Mouse (Mus musculus) midbrain, embryonic 15.5 days (tissue): ENCODE results near the gene Cmip. TPM values are rescaled to one million over a fixed set of nuclear protein-coding genes. Genes with fewer than 3 reads are reported as not detected.

Experiments used
- ATAC-seq: fragments of 200-750 bp; cut with Nextera tagmentation; replicated peaks from 2 replicates; pipeline ENCODE4 v1.8.0; 2017; ENCODE audit warnings: moderate TSS enrichment
- H3K27ac ChIP-seq: fragments of 300-500 bp; sonication (generic); 2 replicates; pipeline ENCODE4 v1.5.1; 2015; ENCODE audit warnings: mild to moderate bottlenecking, inconsistent platforms
- H3K27me3 ChIP-seq: fragments of 300-500 bp; sonication (generic); replicated peaks from 2 replicates; pipeline ENCODE4 v1.6.1; 2015; ENCODE audit warnings: inconsistent platforms
- H3K36me3 ChIP-seq: fragments of 300-500 bp; sonication (generic); replicated peaks from 2 replicates; pipeline ENCODE4 v1.6.1; 2015; ENCODE audit warnings: inconsistent platforms
- H3K4me1 ChIP-seq: fragments of 300-500 bp; sonication (generic); 2 replicates; pipeline ENCODE4 v1.6.1; 2015; ENCODE audit warnings: inconsistent platforms
- H3K4me2 ChIP-seq: fragments of 300-500 bp; sonication (generic); 2 replicates; pipeline ENCODE4 v1.6.1; 2015; ENCODE audit warnings: inconsistent platforms, mild to moderate bottlenecking, moderate library complexity
- H3K4me3 ChIP-seq: fragments of 300-500 bp; sonication (generic); 2 replicates; pipeline ENCODE4 v1.5.1; 2015; ENCODE audit warnings: mild to moderate bottlenecking, inconsistent platforms
- H3K9ac ChIP-seq: fragments of 300-500 bp; sonication (generic); 2 replicates; pipeline ENCODE4 v1.6.1; 2015; ENCODE audit warnings: mild to moderate bottlenecking, inconsistent platforms
- H3K9me3 ChIP-seq: fragments of 300-500 bp; sonication (generic); 2 replicates; pipeline ENCODE4 v1.6.1; 2016; ENCODE audit warnings: inconsistent platforms
- WGBS: fragments of 180-500 bp; shearing (Covaris S2); methylation state at CpG from one replicate; pipeline ENCODE4 v1.1.7; 2015; ENCODE audit warnings: mixed read lengths; 5-methylcytosine and 5-hydroxymethylcytosine counted together
- polyA plus RNA-seq: library from polyadenylated mRNA; unstranded; fragments of >200 nt; fragmentation: Nextera tagmentation; extraction: Ambion mirVana; gene quantifications from 2 replicates; pipeline ENCODE4 v1.2.1, GENCODE M21; 2015

Cmip gene
- polyA plus RNA-seq, 1 experiment from 2014 or later: 188 TPM

GRCm38 (mm10) chr8:117334748-117335393 lies 78.0 kb downstream of the Cmip start:
- H3K36me3 ChIP-seq: no peaks in the 10 kb centered on the region
- no peaks in the 10 kb centered on the region for H3K27me3 ChIP-seq
- no peak overlapping the region for H3K4me2 ChIP-seq
- 48% methylated on average over 14 of the region's 14 CpGs for WGBS
- H3K27ac ChIP-seq: peak overlapping the region; percentile 46; the same call in 1 of the 2 replicates
- H3K9me3 ChIP-seq: no peaks in the 10 kb centered on the region
- no peak overlapping the region; the same call in 1 of the 2 replicates for H3K9ac ChIP-seq
- ATAC-seq: peak; percentile 30; the same call in 1 of the 2 replicates
- H3K4me3 ChIP-seq: no peak overlapping the region
- peaks cover 54% of the 10 kb centered on the region for H3K4me1 ChIP-seq

- H3K4me2 ChIP-seq: no peak overlapping the region
- H3K4me1 ChIP-seq: peaks cover 56% of the 10 kb centered on the region
- H3K9ac ChIP-seq: no peak overlapping the region
- no peaks in the 10 kb centered on the region for H3K36me3 ChIP-seq
- H3K9me3 ChIP-seq: no peaks in the 10 kb centered on the region
- H3K27me3 ChIP-seq: no peaks in the 10 kb centered on the region
- 55% methylated on average over 8 of the region's 8 CpGs for WGBS
- no peak for ATAC-seq
- H3K4me3 ChIP-seq: no peak overlapping the region
- H3K27ac ChIP-seq: no peak overlapping the region
These were observed 78.6 kb downstream of the Cmip start for GRCm38 (mm10) chr8:117335423-117335822.

- no peaks in the 10 kb centered on the region for H3K27me3 ChIP-seq
- ATAC-seq: no peak
- H3K4me3 ChIP-seq: no peak overlapping the region
- peaks cover 52% of the 10 kb centered on the region for H3K4me1 ChIP-seq
- no peaks in the 10 kb centered on the region for H3K9me3 ChIP-seq
- H3K4me2 ChIP-seq: no peak overlapping the region
- WGBS: 86% methylated on average over 3 of the region's 3 CpGs
- no peak overlapping the region for H3K9ac ChIP-seq
- no peaks in the 10 kb centered on the region for H3K36me3 ChIP-seq
- no peak overlapping the region for H3K27ac ChIP-seq
These were observed 80.3 kb downstream of the Cmip start for GRCm38 (mm10) chr8:117337188-117337587.

GRCm38 (mm10) chr8:117338678-117339077 lies 81.8 kb downstream of the Cmip start:
- Histone ChIP-seq H3K9me3 (no peaks in the 10 kb centered on the region), H3K36me3 (no peaks in the 10 kb centered on the region), H3K4me3 (no peak overlapping the region), H3K27me3 (no peaks in the 10 kb centered on the region), H3K4me2 (no peak overlapping the region), H3K9ac (no peak overlapping the region), H3K27ac (no peak overlapping the region), H3K4me1 (peaks cover 52% of the 10 kb centered on the region)
- 70% methylated on average over 2 of the region's 2 CpGs for WGBS
- no peak for ATAC-seq

- no peak for ATAC-seq
These were observed 82.6 kb downstream of the Cmip start for GRCm38 (mm10) chr8:117339296-117339957.

GRCm38 (mm10) chr8:117339958-117340651 lies 83.2 kb downstream of the Cmip start:
- H3K4me1 ChIP-seq: peaks cover 40% of the 10 kb centered on the region

More at GRCm38 (mm10) chr8:117339296-117339957, 82.6 kb downstream of the Cmip start:
- no peaks in the 10 kb centered on the region for H3K36me3 ChIP-seq
- H3K9ac ChIP-seq: no peak overlapping the region
- H3K4me1 ChIP-seq: peaks cover 46% of the 10 kb centered on the region
- no peaks in the 10 kb centered on the region for H3K27me3 ChIP-seq
- H3K9me3 ChIP-seq: no peaks in the 10 kb centered on the region
- H3K27ac ChIP-seq: no peak overlapping the region
- H3K4me3 ChIP-seq: no peak overlapping the region
- 46% methylated on average over 19 of the region's 19 CpGs for WGBS
- no peak overlapping the region for H3K4me2 ChIP-seq

GRCm38 (mm10) chr8:117340800-117341199 lies 83.9 kb downstream of the Cmip start:
- WGBS: 94% methylated on average over 12 of the region's 12 CpGs
- no peak for ATAC-seq
- H3K4me1 ChIP-seq: peaks cover 33% of the 10 kb centered on the region

More at GRCm38 (mm10) chr8:117339958-117340651, 83.2 kb downstream of the Cmip start:
- no peak for ATAC-seq
- no peak overlapping the region for H3K9ac ChIP-seq
- no peaks in the 10 kb centered on the region for H3K9me3 ChIP-seq
- H3K27ac ChIP-seq: no peak overlapping the region
- H3K4me2 ChIP-seq: no peak overlapping the region
- 52% methylated on average over 9 of the region's 12 CpGs for WGBS
- H3K36me3 ChIP-seq: no peaks in the 10 kb centered on the region
- no peaks in the 10 kb centered on the region for H3K27me3 ChIP-seq
- no peak overlapping the region for H3K4me3 ChIP-seq

GRCm38 (mm10) chr8:117342735-117343385 lies 86.0 kb downstream of the Cmip start:
- Histone ChIP-seq H3K4me2 (no peak overlapping the region), H3K9me3 (no peaks in the 10 kb centered on the region), H3K27ac (no peak overlapping the region), H3K9ac (no peak overlapping the region), H3K27me3 (no peaks in the 10 kb centered on the region), H3K4me3 (no peak overlapping the region), H3K36me3 (no peaks in the 10 kb centered on the region), H3K4me1 (peaks cover 36% of the 10 kb centered on the region)
- ATAC-seq: no peak
- 75% methylated on average over 8 of the region's 8 CpGs for WGBS

More at GRCm38 (mm10) chr8:117340800-117341199, 83.9 kb downstream of the Cmip start:
- Histone ChIP-seq H3K4me2 (no peak overlapping the region), H3K27ac (no peak overlapping the region), H3K36me3 (no peaks in the 10 kb centered on the region), H3K9ac (no peak overlapping the region), H3K4me3 (no peak overlapping the region), H3K9me3 (no peaks in the 10 kb centered on the region), H3K27me3 (no peaks in the 10 kb centered on the region)

- Histone ChIP-seq H3K36me3 (no peaks in the 10 kb centered on the region), H3K27me3 (no peaks in the 10 kb centered on the region), H3K27ac (no peak overlapping the region), H3K9me3 (no peaks in the 10 kb centered on the region), H3K4me3 (no peak overlapping the region), H3K9ac (no peak overlapping the region), H3K4me2 (no peak overlapping the region), H3K4me1 (peaks cover 39% of the 10 kb centered on the region)
- WGBS: 88% methylated on average over 10 of the region's 10 CpGs
- no peak for ATAC-seq
These were observed 86.6 kb downstream of the Cmip start for GRCm38 (mm10) chr8:117343484-117343883.

- Histone ChIP-seq H3K36me3 (no peaks in the 10 kb centered on the region), H3K4me1 (peaks cover 37% of the 10 kb centered on the region), H3K4me2 (no peak overlapping the region), H3K9me3 (no peaks in the 10 kb centered on the region), H3K4me3 (no peak overlapping the region), H3K27me3 (no peaks in the 10 kb centered on the region), H3K27ac (no peak overlapping the region), H3K9ac (no peak overlapping the region)
- ATAC-seq: no peak
- 87% methylated on average over 11 of the region's 11 CpGs for WGBS
These were observed 88.0 kb downstream of the Cmip start for GRCm38 (mm10) chr8:117344899-117345298.

GRCm38 (mm10) chr8:117345376-117345775 lies 88.5 kb downstream of the Cmip start:
- ATAC-seq: no peak
- Histone ChIP-seq H3K4me1 (peaks cover 34% of the 10 kb centered on the region), H3K4me3 (no peak overlapping the region), H3K9ac (no peak overlapping the region), H3K4me2 (no peak overlapping the region), H3K27me3 (no peaks in the 10 kb centered on the region), H3K9me3 (no peaks in the 10 kb centered on the region), H3K36me3 (no peaks in the 10 kb centered on the region), H3K27ac (no peak overlapping the region)
- WGBS: 93% methylated on average over 11 of the region's 11 CpGs

GRCm38 (mm10) chr8:117347556-117347955 lies 90.7 kb downstream of the Cmip start:
- Histone ChIP-seq H3K27me3 (no peaks in the 10 kb centered on the region), H3K4me3 (no peak overlapping the region), H3K36me3 (no peaks in the 10 kb centered on the region), H3K4me2 (no peak overlapping the region), H3K9ac (no peak overlapping the region), H3K4me1 (peaks cover 29% of the 10 kb centered on the region), H3K9me3 (no peaks in the 10 kb centered on the region), H3K27ac (no peak overlapping the region)
- no peak for ATAC-seq
- WGBS: 69% methylated on average over 4 of the region's 4 CpGs
